Mouse (Mus musculus): Measurements from ENCODE around the gene Cd81. TPM values are rescaled to one million over a fixed set of nuclear protein-coding genes. Genes with fewer than 3 reads are reported as not detected.

Cd81 gene
- total and polyA plus RNA-seq, 3 experiments = 105 to 133 TPM; not detected in 1

- H3K4me1 ChIP-seq (ENCODE audit: control insufficient read depth in 1 of 2, insufficient read depth in 2 of 2, low read length in 2 of 2) = peaks cover 22 to 23% of the 10 kb centered on the region in 2 experiments
- no peak overlapping the region for H3K27ac ChIP-seq (ENCODE audit: control insufficient read depth, low read depth, low read length)
- no peak overlapping the region for H3K4me3 ChIP-seq (ENCODE audit: control insufficient read depth in 1 of 2, insufficient read depth in 1 of 2, low read depth in 2 of 2, low read length in 2 of 2)
- H3K36me3 ChIP-seq (ENCODE audit: control insufficient read depth in 1 of 2, insufficient read depth in 2 of 2, low read length in 2 of 2) = peaks cover 0 to 22% of the 10 kb centered on the region in 2 experiments; a peak in 3 of 4 replicates
- no peak for DNase-seq (ENCODE audit: low read depth, low spot score)
- TF ChIP-seq NRF1 (IDR thresholded peaks at IDR 0.05; ENCODE audit: insufficient read depth, low read depth, low read length, poor library complexity, severe bottlenecking) (no peak), ZC3H11A (IDR thresholded peaks at IDR 0.05; ENCODE audit: low read depth, low read length) (no peak), MAZ (IDR thresholded peaks at IDR 0.05; ENCODE audit: low read depth, low read length) (no peak), CHD2 (IDR thresholded peaks at IDR 0.05; ENCODE audit: low read length) (no peak), UBTF (IDR thresholded peaks at IDR 0.05; ENCODE audit: borderline replicate concordance, insufficient read depth, low read depth, low read length) (no peak), MAFK (IDR thresholded peaks at IDR 0.05; ENCODE audit: borderline replicate concordance, low read depth, low read length) (no peak), MYC (IDR thresholded peaks at IDR 0.05; ENCODE audit: low read depth, low read length) (no peak)
- no peak overlapping the region for H3K9ac ChIP-seq (ENCODE audit: control insufficient read depth, low read depth, low read length, poor library complexity, severe bottlenecking)
- H3K79me2 ChIP-seq (ENCODE audit: control insufficient read depth, insufficient read depth, low read length, poor library complexity) = no peaks in the 10 kb centered on the region
- H3K27me3 ChIP-seq (ENCODE audit: control insufficient read depth in 1 of 2, insufficient read depth in 2 of 2, low read length in 2 of 2) = no peaks in the 10 kb centered on the region
- H3K9me3 ChIP-seq (replicated peaks; ENCODE audit: insufficient read depth, low read length) = no peaks in the 10 kb centered on the region
These were observed 19.0 kb upstream of the Cd81 start for GRCm38 (mm10) chr7:143033581-143033980.

- no peaks in the 10 kb centered on the region for H3K9me3 ChIP-seq (replicated peaks; ENCODE audit: insufficient read depth, low read length)
- H3K4me3 ChIP-seq (ENCODE audit: control insufficient read depth in 1 of 2, insufficient read depth in 1 of 2, low read depth in 2 of 2, low read length in 2 of 2) = no peak overlapping the region
- peaks cover 0 to 26% of the 10 kb centered on the region in 2 experiments; a peak in 3 of 4 replicates for H3K36me3 ChIP-seq (ENCODE audit: control insufficient read depth in 1 of 2, insufficient read depth in 2 of 2, low read length in 2 of 2)
- no peaks in the 10 kb centered on the region for H3K27me3 ChIP-seq (ENCODE audit: control insufficient read depth in 1 of 2, insufficient read depth in 2 of 2, low read length in 2 of 2)
- TF ChIP-seq USF1 (IDR thresholded peaks at IDR 0.05; ENCODE audit: low read depth, low read length) = no peak
- TF ChIP-seq GATA1 (IDR thresholded peaks at IDR 0.05; ENCODE audit: low read depth, low read length) = no peak
- no peak for TF ChIP-seq MYC (IDR thresholded peaks at IDR 0.05; ENCODE audit: low read depth, low read length)
- TF ChIP-seq TBP (IDR thresholded peaks at IDR 0.05; ENCODE audit: low read depth, low read length) = no peak
- no peak for TF ChIP-seq HCFC1 (IDR thresholded peaks at IDR 0.05; ENCODE audit: low read depth, low read length)
- no peak for DNase-seq (ENCODE audit: low read depth, low spot score)
- no peaks in the 10 kb centered on the region for H3K79me2 ChIP-seq (ENCODE audit: control insufficient read depth, insufficient read depth, low read length, poor library complexity)
- peaks cover 27 to 28% of the 10 kb centered on the region in 2 experiments for H3K4me1 ChIP-seq (ENCODE audit: control insufficient read depth in 1 of 2, insufficient read depth in 2 of 2, low read length in 2 of 2)
- H3K9ac ChIP-seq (ENCODE audit: control insufficient read depth, low read depth, low read length, poor library complexity, severe bottlenecking) = no peak overlapping the region
- no peak overlapping the region for H3K27ac ChIP-seq (ENCODE audit: control insufficient read depth, low read depth, low read length)
These were observed 18.4 kb upstream of the Cd81 start for GRCm38 (mm10) chr7:143034112-143034511.

GRCm38 (mm10) chr7:143034519-143035450 lies 17.8 kb upstream of the Cd81 start:
- Histone ChIP-seq H3K9me3 (replicated peaks; ENCODE audit: insufficient read depth, low read length) (no peaks in the 10 kb centered on the region), H3K4me3 (ENCODE audit: control insufficient read depth in 1 of 2, insufficient read depth in 1 of 2, low read depth in 2 of 2, low read length in 2 of 2) (no peak overlapping the region), H3K79me2 (ENCODE audit: control insufficient read depth, insufficient read depth, low read length, poor library complexity) (no peaks in the 10 kb centered on the region), H3K9ac (ENCODE audit: control insufficient read depth, low read depth, low read length, poor library complexity, severe bottlenecking) (no peak overlapping the region), H3K27me3 (ENCODE audit: control insufficient read depth in 1 of 2, insufficient read depth in 2 of 2, low read length in 2 of 2) (no peaks in the 10 kb centered on the region), H3K27ac (ENCODE audit: control insufficient read depth, low read depth, low read length) (no peak overlapping the region), H3K36me3 (ENCODE audit: control insufficient read depth in 1 of 2, insufficient read depth in 2 of 2, low read length in 2 of 2) (peaks cover 0 to 33% of the 10 kb centered on the region in 2 experiments; a peak in 3 of 4 replicates), H3K4me1 (ENCODE audit: control insufficient read depth in 1 of 2, insufficient read depth in 2 of 2, low read length in 2 of 2) (peaks cover 33 to 34% of the 10 kb centered on the region in 2 experiments)
- DNase-seq (ENCODE audit: low read depth, low spot score) = no peak
- TF ChIP-seq JUND (IDR thresholded peaks at IDR 0.05; ENCODE audit: low read depth, low read length) (no peak), MAZ (IDR thresholded peaks at IDR 0.05; ENCODE audit: low read depth, low read length) (no peak), USF2 (IDR thresholded peaks at IDR 0.05; ENCODE audit: borderline replicate concordance in 1 of 2, insufficient read depth in 1 of 2, low read depth in 1 of 2, low read length in 2 of 2) (no peak), ETS1 (IDR thresholded peaks at IDR 0.05; ENCODE audit: low read depth, low read length) (peak; percentile 54), ZMIZ1 (IDR thresholded peaks at IDR 0.05; ENCODE audit: low read depth, low read length) (no peak), POLR2A (IDR thresholded peaks at IDR 0.05; ENCODE audit: control insufficient read depth in 1 of 2, insufficient read depth in 1 of 2, low read depth in 1 of 2, low read length in 2 of 2, poor library complexity in 1 of 2) (no peak), MEF2A (IDR thresholded peaks at IDR 0.05; ENCODE audit: extremely low read depth, insufficient replicate concordance, low read depth, low read length, poor library complexity, severe bottlenecking) (no peak), CHD2 (IDR thresholded peaks at IDR 0.05; ENCODE audit: low read length) (no peak), UBTF (IDR thresholded peaks at IDR 0.05; ENCODE audit: borderline replicate concordance, insufficient read depth, low read depth, low read length) (no peak), ELF1 (IDR thresholded peaks at IDR 0.05; ENCODE audit: low read depth, low read length) (no peak), TAL1 (IDR thresholded peaks at IDR 0.05; ENCODE audit: low read length) (no peak), KAT2A (conservative IDR thresholded peaks at IDR 0.05; ENCODE audit: low read depth, low read length) (no peak), NRF1 (IDR thresholded peaks at IDR 0.05; ENCODE audit: insufficient read depth, low read depth, low read length, poor library complexity, severe bottlenecking) (no peak), RAD21 (IDR thresholded peaks at IDR 0.05; ENCODE audit: low read depth, low read length) (no peak), TCF12 (IDR thresholded peaks at IDR 0.05; ENCODE audit: low read depth, low read length) (peak; percentile 58; the same call in 1 of the 2 replicates)

Measured in MEL (cell line).